Mouse (Mus musculus) fat pad, adult 2 months (tissue): ENCODE results near the gene Zfyve26.
A peak's percentile ranks its signal among the peaks of the same experiment; 100 is the strongest.
"Not testable (repeated sequence)": the region's sequence is repeated elsewhere in the genome, so short reads cannot be mapped to it uniquely, and the experiment has no call there.

Experiments used
- DNase-seq: peaks from one replicate; pipeline ENCODE4 v3.0.0-alpha.2; 2011; ENCODE audit warnings: low read depth, low spot score; ENCODE audit errors: extremely low read depth

Gene Zfyve26

GRCm38 (mm10) chr12:79261035-79261434 lies 35.1 kb downstream of the Zfyve26 start:
- DNase-seq = no peak

DNA sequence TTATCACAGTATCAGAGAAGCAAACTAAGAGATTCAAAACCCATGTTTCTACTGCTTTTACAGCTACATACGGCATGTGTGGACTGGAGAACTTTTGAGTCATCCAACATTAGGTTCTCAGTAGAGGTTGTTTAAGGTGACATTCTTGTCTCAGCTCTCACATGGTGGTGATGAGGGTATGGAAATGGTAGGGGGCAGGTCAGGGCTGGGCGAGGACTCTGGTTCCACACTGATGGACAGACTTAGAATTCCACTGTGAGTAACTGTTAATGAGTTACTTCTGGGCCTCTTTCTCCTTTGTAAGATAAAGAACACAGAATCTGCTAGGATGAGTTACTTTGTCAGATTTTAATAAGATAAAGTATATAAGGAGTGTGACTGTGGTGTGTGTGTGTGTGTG lies 36.0 kb downstream of the Zfyve26 start:
- no peak for DNase-seq

GRCm38 (mm10) chr12:79254975-79255374 lies 41.1 kb downstream of the Zfyve26 start:
- no peak for DNase-seq

- DNase-seq = no peak
Observed at GRCm38 (mm10) chr12:79253294-79254053, 42.6 kb downstream of the Zfyve26 start.

- DNase-seq = no peak
Observed at GRCm38 (mm10) chr12:79248110-79248509, 48.0 kb downstream of the Zfyve26 start.

DNA sequence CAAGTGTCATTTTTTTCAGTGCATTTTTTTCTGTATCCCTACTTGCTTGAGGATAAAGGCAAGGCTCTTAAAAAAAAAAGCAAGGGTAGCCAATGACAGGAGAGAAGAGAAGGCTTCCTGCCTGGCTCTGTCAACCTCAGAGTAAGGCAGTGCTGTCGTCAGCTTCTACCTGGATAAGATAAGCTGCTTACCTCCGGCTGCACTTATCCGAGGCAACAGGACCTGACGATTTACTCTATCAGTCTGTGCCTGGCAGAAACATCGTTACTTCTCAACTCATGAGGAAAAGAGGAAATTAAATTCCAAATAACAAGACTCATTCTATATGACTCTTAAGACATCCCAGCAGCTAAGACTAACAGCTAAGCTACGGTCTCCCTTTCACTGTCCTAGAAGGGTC lies 53.2 kb downstream of the Zfyve26 start:
- DNase-seq = no peak

GRCm38 (mm10) chr12:79241985-79242384 lies 54.1 kb downstream of the Zfyve26 start:
- DNase-seq = no peak

DNA sequence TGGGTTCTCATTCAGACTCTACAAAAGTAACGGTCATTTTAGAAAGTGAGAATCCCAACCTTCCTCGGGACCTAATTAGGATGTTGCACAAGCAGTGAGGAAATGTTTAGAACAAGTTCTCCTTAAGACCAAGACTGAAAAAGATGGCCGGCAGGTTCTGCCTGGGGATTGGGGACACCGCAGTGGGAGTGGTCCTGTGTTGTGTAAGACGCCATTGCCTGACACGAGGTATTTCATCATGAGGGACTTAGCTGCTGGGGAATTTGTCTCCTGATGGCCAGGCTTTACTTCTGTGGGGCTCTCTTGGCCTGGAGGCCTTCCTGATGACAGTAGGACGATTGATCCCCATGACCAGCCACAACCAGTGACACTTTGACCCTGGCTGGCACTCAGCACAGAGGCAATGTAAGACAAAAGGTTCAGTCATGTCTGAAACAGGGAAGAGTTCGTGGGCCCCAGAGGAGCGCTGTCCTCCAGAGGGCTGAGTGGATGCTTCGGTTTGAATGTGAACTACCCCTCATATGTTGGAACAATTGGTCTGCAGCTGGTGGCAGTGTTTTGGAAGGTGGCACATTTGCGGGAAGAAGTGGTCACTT lies 60.5 kb downstream of the Zfyve26 start:
- no peak for DNase-seq

GRCm38 (mm10) chr12:79217511-79217910 lies 78.6 kb downstream of the Zfyve26 start:
- DNase-seq = no peak

DNA sequence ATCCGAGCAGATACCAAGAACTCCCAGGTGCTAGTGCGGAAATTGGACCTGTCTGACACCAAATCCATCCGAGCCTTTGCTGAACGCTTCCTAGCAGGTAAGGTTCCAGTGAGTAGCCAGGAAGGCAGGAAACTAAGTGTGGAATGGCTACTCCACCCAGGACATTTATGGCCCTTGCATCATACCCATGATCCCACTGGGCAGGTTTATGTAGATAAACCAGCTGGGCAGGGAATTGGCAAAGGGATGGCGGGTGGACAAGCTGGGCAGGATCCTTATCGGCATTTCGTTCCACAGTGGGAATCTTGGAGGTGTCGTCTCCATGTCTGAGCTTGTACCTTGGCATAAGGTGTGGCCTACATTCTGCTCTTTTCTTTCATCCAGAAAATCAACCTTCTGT lies 84.7 kb downstream of the Zfyve26 start:
- peak; percentile 83 for DNase-seq

GRCm38 (mm10) chr12:79208703-79209464 lies 87.2 kb downstream of the Zfyve26 start, which contains the start of gene Rdh12:
Rdh12 (plus strand) TSS chr12:79208914.
- DNase-seq = no peak

- no peak for DNase-seq
Observed at GRCm38 (mm10) chr12:79201882-79202281, 94.2 kb downstream of the Zfyve26 start.

DNA sequence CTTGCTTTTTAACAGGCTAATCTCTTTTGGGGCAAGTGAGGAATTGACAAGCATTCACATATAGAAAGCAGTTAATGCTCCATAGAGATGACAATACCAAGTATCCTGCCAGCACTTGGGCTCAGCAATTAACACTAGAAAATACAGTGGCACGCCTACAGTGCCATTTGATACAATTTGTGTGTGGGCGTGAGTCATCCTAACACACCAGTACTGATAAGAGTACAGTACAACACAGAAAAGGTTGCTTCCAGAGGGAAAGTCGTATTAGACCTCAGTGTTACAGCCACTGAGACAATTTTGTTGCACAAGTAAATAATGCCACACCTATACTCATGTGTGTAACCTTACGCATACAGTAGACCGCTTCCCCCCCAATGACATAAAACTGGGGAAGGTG lies 99.0 kb downstream of the Zfyve26 start:
- DNase-seq = no peak

DNA sequence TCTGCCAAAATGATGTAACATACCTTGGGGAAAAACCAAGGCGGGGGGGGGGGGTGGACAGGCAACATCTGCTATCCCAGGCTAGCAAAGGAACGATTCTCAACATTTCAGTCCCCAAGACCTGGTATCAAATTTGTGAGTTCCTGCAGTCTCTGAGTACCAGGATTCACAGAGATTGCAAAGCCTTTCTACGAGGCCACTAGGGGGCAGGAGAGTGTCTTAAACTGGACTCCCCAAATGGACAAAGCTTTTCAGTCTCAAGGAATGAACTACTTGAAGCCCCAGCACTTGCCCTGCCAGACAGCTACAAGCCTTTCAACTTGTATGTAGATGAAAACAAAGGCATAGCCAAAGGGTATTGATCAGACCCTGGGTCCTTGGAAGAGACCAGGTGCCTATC lies 102.7 kb downstream of the Zfyve26 start:
- no peak for DNase-seq

GRCm38 (mm10) chr12:79192193-79192592 lies 103.9 kb downstream of the Zfyve26 start, which contains the start of gene Rdh11:
Rdh11 (minus strand) TSS chr12:79192293.
- DNase-seq = no peak

GRCm38 (mm10) chr12:79191701-79192100 lies 104.4 kb downstream of the Zfyve26 start:
- DNase-seq = no peak

GRCm38 (mm10) chr12:79190931-79191673 lies 105.0 kb downstream of the Zfyve26 start:
- DNase-seq = peak; percentile 91

GRCm38 (mm10) chr12:79185160-79185559 lies 110.9 kb downstream of the Zfyve26 start:
- DNase-seq = not testable (repeated sequence)
